Mouse (Mus musculus) midbrain, postnatal 0 days (tissue): ENCODE measurements around the gene Exo1. TPM values are rescaled to one million over a fixed set of nuclear protein-coding genes. Genes with fewer than 3 reads are reported as not detected.
A peak's percentile ranks its signal among the peaks of the same experiment; 100 is the strongest.

ENCODE experiments used
- ATAC-seq: fragments of 200-750 bp; cut with Nextera tagmentation; 2 replicates; pipeline ENCODE4 v1.8.0; 2017; ENCODE audit warnings: moderate number of reproducible peaks, mild to moderate bottlenecking, moderate TSS enrichment, moderate library complexity; ENCODE audit not compliant: low FRiP score
- DNase-seq: peaks from one replicate; pipeline ENCODE4 v3.0.0-alpha.2; 2015; ENCODE audit warnings: low spot score
- H3K27ac ChIP-seq: fragments of 300-500 bp; sonication (generic); 2 replicates; pipeline ENCODE4 v1.5.1; 2014; ENCODE audit warnings: low read depth, mild to moderate bottlenecking, low read length, mixed read lengths
- H3K27me3 ChIP-seq: fragments of 300-500 bp; sonication (generic); 2 replicates; pipeline ENCODE4 v1.6.1; 2014; ENCODE audit warnings: low read length, control low read depth, mixed read lengths; ENCODE audit not compliant: insufficient read depth
- H3K36me3 ChIP-seq: fragments of 300-500 bp; sonication (generic); 2 replicates; pipeline ENCODE4 v1.6.1; 2014; ENCODE audit warnings: low read length, control low read depth, mixed read lengths; ENCODE audit not compliant: insufficient read depth
- H3K4me1 ChIP-seq: fragments of 300-500 bp; sonication (generic); 2 replicates; pipeline ENCODE4 v1.6.1; 2014; ENCODE audit warnings: mild to moderate bottlenecking, control low read depth, antibody characterized with exemption, low read length, mixed read lengths; ENCODE audit not compliant: insufficient read depth
- H3K4me2 ChIP-seq: fragments of 300-500 bp; sonication (generic); 2 replicates; pipeline ENCODE4 v1.6.1; 2014; ENCODE audit warnings: low read depth, mild to moderate bottlenecking, low read length, mixed read lengths; ENCODE audit not compliant: poor library complexity, severe bottlenecking
- H3K4me3 ChIP-seq: fragments of 300-500 bp; sonication (generic); 2 replicates; pipeline ENCODE4 v1.5.1; 2014; ENCODE audit warnings: low read depth, mild to moderate bottlenecking, low read length, moderate library complexity
- H3K9ac ChIP-seq: fragments of 300-500 bp; sonication (generic); replicated peaks from 2 replicates; pipeline ENCODE4 v1.6.1; 2014; ENCODE audit warnings: mild to moderate bottlenecking, low read length, moderate library complexity, mixed read lengths; ENCODE audit not compliant: poor library complexity, severe bottlenecking
- H3K9me3 ChIP-seq: fragments of 300-500 bp; sonication (generic); 2 replicates; pipeline ENCODE4 v1.6.1; 2016; ENCODE audit warnings: low read length, control low read depth
- CTCF ChIP-seq: IDR thresholded peaks from 2 replicates; pipeline ENCODE4 v1.5.1; 2016; ENCODE audit warnings: antibody characterized with exemption, mild to moderate bottlenecking
- WGBS: fragments of 180-500 bp; shearing (Covaris S2); extraction: QIAGEN DNeasy Blood & Tissue Kit; methylation state at CpG from one replicate; pipeline ENCODE4 v1.1.7; 2014; 5-methylcytosine and 5-hydroxymethylcytosine counted together
- polyA plus RNA-seq: library from polyadenylated mRNA; unstranded; fragments of >200 nt; fragmentation: Nextera tagmentation; extraction: Ambion mirVana; gene quantifications from 2 replicates; pipeline ENCODE4 v1.2.1, GENCODE M21; 2015
- total RNA-seq: library from RNA; depleted of rRNA; stranded (reverse); fragments of >200 nt; gene quantifications from 2 replicates; pipeline ENCODE4 v1.2.3, GENCODE M21; 2014; rRNA removed

Exo1 gene
- total RNA-seq (1.1 and 2.1 TPM in 2 replicates), polyA plus RNA-seq (1.4 and 1.6 TPM in 2 replicates)

- Histone ChIP-seq H3K4me1 (no peaks in the 10 kb centered on the region), H3K9ac (peak within 1 kb of the TSS; percentile 80), H3K36me3 (no peaks in the 10 kb centered on the region), H3K27me3 (no peaks in the 10 kb centered on the region), H3K4me2 (peak within 1 kb of the TSS; percentile 86), H3K4me3 (peak within 1 kb of the TSS; percentile 74), H3K27ac (peak within 1 kb of the TSS; percentile 92), H3K9me3 (no peaks in the 10 kb centered on the region)
- ATAC-seq, result peak; percentile 96
- TF ChIP-seq CTCF, result no peak
- WGBS, result under 1% methylated on average over 66 of the region's 66 CpGs
- DNase-seq, result peak; percentile 87
These were observed at the start of gene Exo1 for GRCm38 (mm10) chr1:175880453-175881296. Gene Exo1 (plus strand): TSS chr1:175880581.

DNA sequence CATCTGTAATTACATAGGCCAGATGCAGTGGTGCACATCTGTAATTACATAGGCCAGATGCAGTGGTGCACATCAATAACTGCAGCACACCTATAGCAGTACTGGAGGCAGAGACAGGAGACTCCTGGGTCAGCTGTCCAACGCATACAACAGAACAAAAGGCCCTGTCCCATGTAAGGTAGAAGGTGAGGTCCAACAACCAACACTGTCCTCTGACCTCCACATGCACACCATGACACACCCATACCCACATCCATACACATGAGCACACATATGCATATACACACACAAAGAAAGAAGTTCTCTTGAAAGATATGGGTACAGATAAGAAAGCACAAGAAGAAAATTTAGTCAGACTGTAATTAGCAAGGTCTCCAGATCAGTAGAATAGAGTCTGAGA, 24.9 kb upstream of the Exo1 start:
- Histone ChIP-seq H3K36me3 (no peaks in the 10 kb centered on the region), H3K27me3 (no peaks in the 10 kb centered on the region), H3K4me2 (no peak overlapping the region), H3K9ac (no peak overlapping the region), H3K4me3 (no peak overlapping the region), H3K27ac (no peak overlapping the region), H3K4me1 (no peaks in the 10 kb centered on the region), H3K9me3 (no peaks in the 10 kb centered on the region)
- TF ChIP-seq CTCF, result no peak
- no peak for ATAC-seq
- 92% methylated on average over 1 of the region's 1 CpGs for WGBS
- DNase-seq, result no peak

- H3K9ac ChIP-seq, result no peak overlapping the region
- 32% methylated on average over 1 of the region's 1 CpGs for WGBS
- no peak for TF ChIP-seq CTCF
- DNase-seq (no peak), ATAC-seq (no peak)
- H3K4me2 ChIP-seq, result no peak overlapping the region
- no peaks in the 10 kb centered on the region for H3K27me3 ChIP-seq
- no peaks in the 10 kb centered on the region for H3K9me3 ChIP-seq
- H3K36me3 ChIP-seq, result no peaks in the 10 kb centered on the region
- no peak overlapping the region for H3K4me3 ChIP-seq
- H3K27ac ChIP-seq, result no peak overlapping the region
- H3K4me1 ChIP-seq, result no peaks in the 10 kb centered on the region
These were observed 13.3 kb upstream of the Exo1 start for GRCm38 (mm10) chr1:175867050-175867449.

DNA sequence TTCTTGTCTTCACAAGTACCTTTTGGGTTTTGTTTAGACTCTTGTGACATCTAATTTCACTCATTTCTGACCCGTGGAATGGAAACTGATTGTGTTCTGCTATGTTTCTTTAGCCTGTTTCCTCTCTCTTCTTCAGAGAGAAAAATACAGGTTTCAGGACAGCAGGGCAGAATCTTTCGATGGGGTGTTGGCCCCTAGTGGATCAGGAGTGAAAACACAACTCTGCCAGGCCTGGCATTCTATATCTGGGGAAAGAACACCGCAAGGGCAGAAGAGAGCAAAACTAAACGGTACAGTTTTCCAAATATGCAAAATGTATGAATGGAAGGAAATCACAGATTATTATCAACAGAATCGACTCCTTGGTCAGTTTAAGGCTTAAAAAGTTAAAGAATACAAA, 12.8 kb upstream of the Exo1 start:
- 24% methylated on average over 5 of the region's 5 CpGs for WGBS
- DNase-seq, result peak; percentile 64

GRCm38 (mm10) chr1:175870716-175871115, 9.7 kb upstream of the Exo1 start:
- ATAC-seq (no peak), DNase-seq (peak; percentile 28)

More for the DNA sequence above, 12.8 kb upstream of the Exo1 start:
- Histone ChIP-seq H3K4me2 (no peak overlapping the region), H3K9ac (no peak overlapping the region), H3K4me1 (no peaks in the 10 kb centered on the region), H3K9me3 (no peaks in the 10 kb centered on the region), H3K27ac (no peak overlapping the region), H3K36me3 (no peaks in the 10 kb centered on the region), H3K27me3 (no peaks in the 10 kb centered on the region), H3K4me3 (no peak overlapping the region)
- no peak for ATAC-seq
- TF ChIP-seq CTCF, result peak; percentile 77

GRCm38 (mm10) chr1:175872028-175872816, 8.2 kb upstream of the Exo1 start:
- Histone ChIP-seq H3K27me3 (no peaks in the 10 kb centered on the region), H3K4me1 (no peaks in the 10 kb centered on the region), H3K9me3 (no peaks in the 10 kb centered on the region), H3K9ac (no peak overlapping the region), H3K36me3 (no peaks in the 10 kb centered on the region), H3K4me3 (no peak overlapping the region), H3K27ac (no peak overlapping the region), H3K4me2 (no peak overlapping the region)
- WGBS, result 61% methylated on average over 6 of the region's 6 CpGs
- DNase-seq (peak; percentile 55), ATAC-seq (no peak)
- no peak for TF ChIP-seq CTCF

More at GRCm38 (mm10) chr1:175870716-175871115, 9.7 kb upstream of the Exo1 start:
- Histone ChIP-seq H3K4me3 (no peak overlapping the region), H3K27me3 (no peaks in the 10 kb centered on the region), H3K4me2 (no peak overlapping the region), H3K4me1 (no peaks in the 10 kb centered on the region), H3K27ac (no peak overlapping the region), H3K9ac (no peak overlapping the region), H3K36me3 (no peaks in the 10 kb centered on the region), H3K9me3 (no peaks in the 10 kb centered on the region)
- 32% methylated on average over 3 of the region's 3 CpGs for WGBS
- TF ChIP-seq CTCF, result no peak
